Mouse (Mus musculus) forebrain, embryonic 13.5 days (tissue): ENCODE results near the gene Ccr9. TPM values are rescaled to one million over a fixed set of nuclear protein-coding genes. Genes with fewer than 3 reads are reported as not detected.
"Not testable (repeated sequence)": the region's sequence is repeated elsewhere in the genome, so short reads cannot be mapped to it uniquely, and the experiment has no call there.

Experiments used
- ATAC-seq: fragments of 200-750 bp; cut with Nextera tagmentation; 2 replicates; pipeline ENCODE4 v1.8.0; 2017
- H3K27ac ChIP-seq: fragments of 300-500 bp; sonication (generic); 2 replicates; pipeline ENCODE4 v1.5.1; 2015; ENCODE audit warnings: inconsistent platforms, mild to moderate bottlenecking, moderate library complexity
- H3K27me3 ChIP-seq: fragments of 300-500 bp; sonication (generic); 2 replicates; pipeline ENCODE4 v1.6.1; 2015; ENCODE audit warnings: mild to moderate bottlenecking, inconsistent platforms
- H3K36me3 ChIP-seq: fragments of 300-500 bp; sonication (generic); 2 replicates; pipeline ENCODE4 v1.6.1; 2015; ENCODE audit warnings: mild to moderate bottlenecking, inconsistent platforms; ENCODE audit not compliant: poor library complexity, severe bottlenecking
- H3K4me1 ChIP-seq: fragments of 300-500 bp; sonication (generic); 2 replicates; pipeline ENCODE4 v1.6.1; 2015; ENCODE audit warnings: inconsistent platforms
- H3K4me2 ChIP-seq: fragments of 300-500 bp; sonication (generic); 2 replicates; pipeline ENCODE4 v1.6.1; 2015; ENCODE audit warnings: inconsistent platforms, mild to moderate bottlenecking, moderate library complexity
- H3K4me3 ChIP-seq: fragments of 300-500 bp; sonication (generic); 2 replicates; pipeline ENCODE4 v1.5.1; 2015; ENCODE audit warnings: mild to moderate bottlenecking, inconsistent platforms
- H3K9ac ChIP-seq: fragments of 300-500 bp; sonication (generic); 2 replicates; pipeline ENCODE4 v1.6.1; 2015; ENCODE audit warnings: mild to moderate bottlenecking, inconsistent platforms
- H3K9me3 ChIP-seq: fragments of 300-500 bp; sonication (generic); replicated peaks from 2 replicates; pipeline ENCODE4 v1.6.1; 2016; ENCODE audit warnings: inconsistent platforms
- WGBS: fragments of 180-500 bp; shearing (Covaris S2); methylation state at CpG from one replicate; pipeline ENCODE4 v1.1.7; 2015; 5-methylcytosine and 5-hydroxymethylcytosine counted together
- polyA plus RNA-seq: library from polyadenylated mRNA; unstranded; fragments of >200 nt; fragmentation: Nextera tagmentation; extraction: Ambion mirVana; gene quantifications from 2 replicates; pipeline ENCODE4 v1.2.1, GENCODE M21; 2015

Gene Ccr9
- polyA plus RNA-seq, 1 experiment from 2014 or later = 0.17 TPM

DNA sequence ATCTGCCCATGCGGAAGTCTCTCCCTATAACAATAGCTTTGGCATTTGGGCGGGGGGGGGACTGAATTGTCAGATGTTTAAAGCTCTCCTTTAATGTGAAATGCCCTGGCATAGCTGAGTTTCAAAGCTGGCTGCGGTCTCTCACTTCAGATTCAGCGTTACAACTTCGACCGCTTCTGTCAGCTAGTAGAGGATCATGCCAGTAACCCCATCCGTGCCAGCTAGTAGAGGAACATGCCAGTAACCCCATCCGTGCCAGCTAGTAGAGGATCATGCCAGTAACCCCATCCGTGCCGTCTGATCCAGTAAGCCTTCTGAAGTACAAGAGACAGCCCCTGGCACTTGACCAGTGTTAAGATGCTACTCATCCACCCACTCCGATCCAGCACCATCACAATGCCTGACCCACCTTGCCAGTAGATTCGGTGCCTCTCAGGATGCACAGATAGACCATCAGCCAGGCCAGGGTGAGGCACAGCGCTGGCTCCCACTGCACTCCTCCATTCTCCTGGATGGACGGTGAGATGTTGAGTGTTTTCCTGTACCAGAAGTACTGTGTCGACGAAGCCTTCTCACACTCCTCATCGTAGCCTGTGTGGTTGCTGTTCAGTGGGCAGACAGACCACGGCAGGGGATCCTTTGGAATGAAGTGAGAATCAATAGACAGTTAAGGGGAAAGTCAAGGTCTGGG lies 18.1 kb upstream of the Ccr9 start:
- ATAC-seq = peak; percentile 67; the same call in 1 of the 2 replicates

DNA sequence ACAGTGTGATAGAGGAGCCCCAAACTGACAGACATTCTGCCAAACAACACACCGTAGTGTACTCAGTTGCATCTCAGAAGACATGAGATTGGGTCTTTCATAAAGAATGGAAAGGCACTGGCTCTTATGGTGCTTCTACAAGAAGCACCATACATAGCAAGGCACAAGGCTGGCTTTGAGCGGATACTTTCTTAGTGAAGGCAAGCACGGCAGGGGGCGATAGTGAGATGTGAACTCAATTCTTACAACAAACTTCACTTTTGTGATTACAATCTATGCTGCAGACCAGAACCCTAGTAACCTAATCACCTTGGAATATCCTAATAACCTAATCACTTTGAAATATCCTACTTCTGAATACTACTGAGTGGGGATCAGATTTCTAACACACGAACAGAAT lies 12.6 kb upstream of the Ccr9 start:
- no peaks in the 10 kb centered on the region for H3K4me1 ChIP-seq
- ATAC-seq = no peak
- 53% methylated on average over 5 of the region's 5 CpGs for WGBS

More for the DNA sequence above, 18.1 kb upstream of the Ccr9 start:
- not testable (repeated sequence) for H3K4me1 ChIP-seq, H3K4me3 ChIP-seq, H3K36me3 ChIP-seq, H3K27ac ChIP-seq, H3K9ac ChIP-seq, H3K27me3 ChIP-seq, H3K9me3 ChIP-seq, H3K4me2 ChIP-seq
- WGBS = 77% methylated on average over 18 of the region's 18 CpGs

DNA sequence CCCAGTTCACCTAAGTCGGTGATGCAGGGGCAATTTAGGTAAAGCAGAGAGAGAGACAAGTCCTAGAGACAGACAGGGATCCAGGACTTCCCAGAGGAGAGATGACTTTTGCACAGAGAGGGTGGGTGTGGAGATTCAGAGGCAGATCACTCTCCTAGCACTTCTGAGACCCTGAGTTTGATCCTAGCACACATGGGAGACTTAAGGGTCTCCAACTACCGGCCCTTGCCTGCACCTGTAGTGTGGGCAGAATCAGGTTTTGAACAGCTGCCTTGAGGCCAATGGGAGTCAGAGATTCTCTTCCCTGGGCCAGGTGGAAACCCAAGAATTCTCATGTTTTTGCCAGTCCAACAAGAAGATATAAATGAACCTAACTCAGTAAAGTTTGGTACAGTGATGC lies 959 bp downstream of the Ccr9 start:
- H3K27ac ChIP-seq = no peak overlapping the region
- 32% methylated on average over 2 of the region's 2 CpGs for WGBS
- no peaks in the 10 kb centered on the region for H3K9me3 ChIP-seq
- no peak for ATAC-seq
- H3K36me3 ChIP-seq = no peaks in the 10 kb centered on the region
- H3K9ac ChIP-seq = no peak overlapping the region
- peaks cover 58% of the 10 kb centered on the region for H3K27me3 ChIP-seq
- peak overlapping the region; percentile 45 for H3K4me3 ChIP-seq
- H3K4me2 ChIP-seq = peak overlapping the region; percentile 75
- H3K4me1 ChIP-seq = peaks cover 10% of the 10 kb centered on the region

More for the DNA sequence above, 12.6 kb upstream of the Ccr9 start:
- Histone ChIP-seq H3K36me3 (no peaks in the 10 kb centered on the region), H3K27me3 (no peaks in the 10 kb centered on the region), H3K4me3 (no peak overlapping the region), H3K27ac (no peak overlapping the region), H3K9me3 (no peaks in the 10 kb centered on the region), H3K4me2 (no peak overlapping the region), H3K9ac (no peak overlapping the region)

DNA sequence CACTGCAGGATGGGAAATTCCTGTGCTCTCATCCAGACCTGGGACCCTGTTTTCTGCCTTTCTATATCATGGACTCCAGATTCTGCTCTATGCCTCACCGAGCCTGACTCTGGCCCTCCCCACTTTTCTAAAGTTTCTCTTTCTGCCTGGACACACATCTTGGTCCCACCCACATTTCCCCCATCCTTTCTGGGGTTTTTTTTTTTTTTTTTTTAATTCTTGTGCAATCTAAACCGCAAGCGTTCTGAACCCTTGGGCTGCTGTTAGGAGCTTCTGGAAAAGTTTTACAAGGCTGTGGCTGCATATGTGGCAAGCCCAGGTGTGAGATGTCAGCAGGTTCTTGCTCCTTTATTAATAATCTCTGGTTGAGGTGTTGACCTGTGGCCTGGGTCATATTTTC lies 5.5 kb downstream of the Ccr9 start:
- H3K4me3 ChIP-seq = no peak overlapping the region
- no peak overlapping the region for H3K27ac ChIP-seq
- peaks cover 2% of the 10 kb centered on the region for H3K4me1 ChIP-seq
- H3K4me2 ChIP-seq = no peak overlapping the region
- peaks cover 24% of the 10 kb centered on the region for H3K27me3 ChIP-seq
- no peak for ATAC-seq
- H3K36me3 ChIP-seq = no peaks in the 10 kb centered on the region
- 57% methylated on average over 3 of the region's 3 CpGs for WGBS
- H3K9me3 ChIP-seq = no peaks in the 10 kb centered on the region
- H3K9ac ChIP-seq = no peak overlapping the region

DNA sequence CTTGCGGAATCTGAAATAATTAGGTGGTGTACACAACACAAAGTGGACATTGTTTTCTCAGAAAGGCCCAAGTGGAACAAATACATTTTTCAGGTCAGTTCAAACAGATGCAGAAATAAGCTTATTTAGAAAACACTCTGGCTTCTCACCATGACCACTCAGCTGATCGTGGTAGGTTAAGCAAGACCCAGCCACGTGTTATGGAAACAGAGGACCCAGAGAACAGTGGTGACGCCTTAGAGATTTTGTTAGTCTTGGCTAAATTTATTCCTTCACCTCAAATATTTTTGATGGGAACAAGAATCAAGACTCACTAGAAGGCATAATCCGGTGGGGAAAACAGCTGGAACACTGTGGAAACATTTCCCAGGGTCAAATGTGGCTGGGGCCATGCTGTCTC lies 8.0 kb downstream of the Ccr9 start:
- Histone ChIP-seq H3K4me2 (no peak overlapping the region), H3K27ac (no peak overlapping the region), H3K9ac (no peak overlapping the region), H3K9me3 (no peaks in the 10 kb centered on the region), H3K36me3 (no peaks in the 10 kb centered on the region), H3K4me1 (no peaks in the 10 kb centered on the region), H3K4me3 (no peak overlapping the region), H3K27me3 (0 out of 2 replicates have a peak, but pooled peaks cover 4% of the 10 kb centered on the region)
- ATAC-seq = no peak
- 66% methylated on average over 5 of the region's 5 CpGs for WGBS

DNA sequence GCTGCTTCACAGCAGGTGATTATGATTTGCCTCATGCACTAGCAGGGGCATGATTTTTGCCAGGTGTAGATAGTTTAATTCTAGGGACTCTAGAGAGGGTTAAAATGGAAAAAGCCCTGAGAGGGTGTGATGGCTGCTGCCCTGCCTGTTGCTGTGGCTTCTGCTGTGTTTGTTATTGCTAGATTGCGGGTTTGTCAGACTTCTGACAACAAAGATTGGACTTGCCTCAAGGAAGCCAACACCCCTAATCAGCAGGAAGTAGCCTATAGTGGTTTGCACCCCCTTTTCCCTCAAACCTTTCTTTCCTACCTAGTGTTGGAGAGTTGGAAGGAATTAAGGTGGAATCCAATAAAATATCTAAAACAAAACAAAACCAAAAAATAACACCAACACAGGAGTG lies 10.0 kb downstream of the Ccr9 start:
- Histone ChIP-seq H3K4me1 (no peaks in the 10 kb centered on the region), H3K4me3 (no peak overlapping the region), H3K9ac (no peak overlapping the region), H3K36me3 (peaks cover 12% of the 10 kb centered on the region), H3K27me3 (no peaks in the 10 kb centered on the region), H3K4me2 (no peak overlapping the region), H3K27ac (no peak overlapping the region), H3K9me3 (no peaks in the 10 kb centered on the region)
- WGBS = 85% methylated on average over 1 of the region's 1 CpGs
- ATAC-seq = no peak

DNA sequence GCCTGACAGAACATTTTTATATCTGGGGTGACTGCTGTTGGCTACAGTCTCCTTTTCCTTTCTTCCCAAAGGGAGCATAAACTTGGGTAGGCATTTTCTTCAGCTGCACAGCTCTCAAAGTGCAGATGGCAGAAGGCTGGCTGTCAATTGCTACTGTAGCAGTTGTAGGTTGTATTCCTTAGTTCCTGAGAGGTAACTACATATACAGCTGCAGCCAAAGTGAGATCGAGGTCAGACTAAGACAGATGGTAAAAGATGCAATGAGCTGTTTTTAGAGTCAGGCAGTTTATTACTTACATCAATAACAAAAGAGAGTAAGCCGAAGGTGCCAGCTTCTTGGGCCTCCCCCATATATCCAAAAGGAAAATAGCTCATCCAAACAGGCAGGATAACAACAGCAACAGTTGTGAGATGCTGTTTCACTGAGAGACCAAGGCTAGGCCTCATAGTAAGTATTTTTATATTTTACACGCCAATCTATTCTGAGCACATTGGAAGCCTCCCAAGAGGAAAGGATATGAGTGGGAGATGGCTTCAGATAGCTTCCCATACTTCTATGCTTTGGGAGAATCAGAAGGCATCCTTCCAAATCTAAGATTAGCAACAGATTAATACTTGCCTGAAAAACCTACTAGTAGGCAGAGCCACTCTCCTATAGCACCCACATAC lies 17.5 kb downstream of the Ccr9 start:
- Histone ChIP-seq H3K9me3 (no peaks in the 10 kb centered on the region), H3K4me1 (no peaks in the 10 kb centered on the region), H3K9ac (no peak overlapping the region), H3K27me3 (no peaks in the 10 kb centered on the region), H3K27ac (no peak overlapping the region), H3K36me3 (peaks cover 23% of the 10 kb centered on the region), H3K4me2 (no peak overlapping the region), H3K4me3 (no peak overlapping the region)
- no peak for ATAC-seq
- WGBS = 91% methylated on average over 3 of the region's 3 CpGs

DNA sequence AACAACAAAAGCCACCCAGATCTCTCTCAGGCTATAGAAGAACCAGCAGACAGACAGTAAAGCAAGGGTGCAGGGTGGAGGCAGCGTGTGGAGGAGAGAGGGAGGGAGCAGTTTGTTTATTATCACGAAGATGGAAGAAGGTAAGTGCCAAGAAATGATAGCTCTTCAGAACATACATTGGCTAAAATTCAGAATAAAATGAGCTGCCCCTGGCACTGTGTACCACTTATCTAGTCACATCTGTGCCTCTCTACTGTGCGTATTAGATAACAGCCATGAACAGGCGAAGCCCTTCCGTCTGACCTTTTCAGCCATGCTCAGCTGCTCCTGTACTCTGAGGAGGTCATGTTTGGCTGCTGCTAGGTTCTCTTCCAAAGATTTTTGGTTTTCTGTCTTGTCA lies 23.6 kb downstream of the Ccr9 start:
- ATAC-seq = no peak
- no peaks in the 10 kb centered on the region for H3K4me1 ChIP-seq
- WGBS = 87% methylated on average over 5 of the region's 5 CpGs
- H3K4me3 ChIP-seq = no peak overlapping the region
- H3K9ac ChIP-seq = no peak overlapping the region
- no peaks in the 10 kb centered on the region for H3K27me3 ChIP-seq
- H3K27ac ChIP-seq = no peak overlapping the region
- H3K36me3 ChIP-seq = peaks cover 40% of the 10 kb centered on the region
- no peaks in the 10 kb centered on the region for H3K9me3 ChIP-seq
- H3K4me2 ChIP-seq = no peak overlapping the region

DNA sequence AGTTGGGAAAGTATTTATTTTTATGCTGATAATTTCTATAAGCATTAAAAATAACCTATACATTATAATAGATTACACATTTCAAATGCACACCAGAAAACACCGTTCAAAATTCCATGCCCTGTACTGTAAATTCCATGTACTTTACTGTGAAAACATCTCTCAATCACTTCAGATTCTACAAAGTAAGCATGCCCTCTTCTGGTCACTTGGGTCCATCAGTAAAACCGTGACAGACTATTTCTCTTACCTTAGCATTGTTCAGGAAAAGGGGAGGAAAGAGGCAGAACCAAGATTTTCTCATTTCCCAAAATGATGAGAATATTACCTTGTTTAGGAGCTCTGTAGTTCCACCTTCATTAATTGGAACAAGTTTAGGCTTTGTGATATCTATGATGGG lies 31.0 kb downstream of the Ccr9 start:
- Histone ChIP-seq H3K4me3 (no peak overlapping the region), H3K27ac (no peak overlapping the region), H3K27me3 (no peaks in the 10 kb centered on the region), H3K9ac (no peak overlapping the region), H3K36me3 (peaks cover 36% of the 10 kb centered on the region), H3K9me3 (no peaks in the 10 kb centered on the region), H3K4me1 (no peaks in the 10 kb centered on the region), H3K4me2 (no peak overlapping the region)
- 53% methylated on average over 2 of the region's 2 CpGs for WGBS
- ATAC-seq = no peak

DNA sequence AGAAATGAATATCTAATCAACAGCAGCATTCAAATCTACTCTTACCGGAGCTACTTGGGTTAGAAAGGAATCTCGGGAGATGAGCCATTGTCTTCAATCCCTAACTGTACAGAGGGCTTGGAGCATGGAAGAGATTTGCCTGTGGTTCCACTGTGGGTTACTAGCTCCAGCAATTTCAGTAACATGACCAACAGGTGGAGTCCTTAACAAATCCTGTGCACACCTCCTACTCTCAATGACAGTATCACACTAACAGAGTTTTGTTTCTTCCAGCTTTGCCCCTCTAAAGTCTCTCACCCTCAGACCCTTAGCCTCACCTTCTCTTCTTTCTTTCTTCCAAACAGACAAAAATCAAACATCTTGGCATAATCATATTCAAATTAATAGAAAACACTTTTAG lies 34.9 kb downstream of the Ccr9 start:
- Histone ChIP-seq H3K36me3 (peaks cover 20% of the 10 kb centered on the region), H3K9ac (no peak overlapping the region), H3K27ac (no peak overlapping the region), H3K9me3 (no peaks in the 10 kb centered on the region), H3K4me3 (no peak overlapping the region), H3K27me3 (no peaks in the 10 kb centered on the region), H3K4me1 (peaks cover 9% of the 10 kb centered on the region), H3K4me2 (no peak overlapping the region)
- ATAC-seq = no peak
- WGBS = 84% methylated on average over 2 of the region's 2 CpGs

DNA sequence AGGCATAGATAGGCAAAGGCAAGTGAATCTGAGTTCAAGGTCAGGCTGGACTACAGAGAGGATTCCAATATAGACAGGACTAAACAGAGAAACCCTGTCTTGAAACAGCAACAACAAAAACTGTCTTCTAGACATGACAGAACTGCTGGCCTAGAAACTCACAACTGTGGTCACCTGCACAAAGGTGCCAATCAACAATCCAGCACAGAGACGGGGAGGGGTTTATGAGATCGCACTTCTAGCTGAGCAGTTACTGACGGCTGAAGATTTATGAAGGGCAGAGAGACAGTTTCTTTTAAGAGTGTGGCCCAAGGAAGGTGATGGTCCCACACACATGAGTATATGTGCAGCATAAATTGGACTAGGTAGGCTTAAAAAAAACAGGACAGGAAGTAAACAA lies 38.1 kb downstream of the Ccr9 start:
- no peak for ATAC-seq
- Histone ChIP-seq H3K4me1 (peaks cover 9% of the 10 kb centered on the region), H3K9ac (peak overlapping the region; percentile 17; the same call in 1 of the 2 replicates), H3K27me3 (no peaks in the 10 kb centered on the region), H3K9me3 (no peaks in the 10 kb centered on the region), H3K4me2 (peak overlapping the region; percentile 75), H3K36me3 (peaks cover 4% of the 10 kb centered on the region), H3K27ac (no peak overlapping the region), H3K4me3 (peak overlapping the region; percentile 87; the same call in 1 of the 2 replicates)
- WGBS = 78% methylated on average over 3 of the region's 3 CpGs

DNA sequence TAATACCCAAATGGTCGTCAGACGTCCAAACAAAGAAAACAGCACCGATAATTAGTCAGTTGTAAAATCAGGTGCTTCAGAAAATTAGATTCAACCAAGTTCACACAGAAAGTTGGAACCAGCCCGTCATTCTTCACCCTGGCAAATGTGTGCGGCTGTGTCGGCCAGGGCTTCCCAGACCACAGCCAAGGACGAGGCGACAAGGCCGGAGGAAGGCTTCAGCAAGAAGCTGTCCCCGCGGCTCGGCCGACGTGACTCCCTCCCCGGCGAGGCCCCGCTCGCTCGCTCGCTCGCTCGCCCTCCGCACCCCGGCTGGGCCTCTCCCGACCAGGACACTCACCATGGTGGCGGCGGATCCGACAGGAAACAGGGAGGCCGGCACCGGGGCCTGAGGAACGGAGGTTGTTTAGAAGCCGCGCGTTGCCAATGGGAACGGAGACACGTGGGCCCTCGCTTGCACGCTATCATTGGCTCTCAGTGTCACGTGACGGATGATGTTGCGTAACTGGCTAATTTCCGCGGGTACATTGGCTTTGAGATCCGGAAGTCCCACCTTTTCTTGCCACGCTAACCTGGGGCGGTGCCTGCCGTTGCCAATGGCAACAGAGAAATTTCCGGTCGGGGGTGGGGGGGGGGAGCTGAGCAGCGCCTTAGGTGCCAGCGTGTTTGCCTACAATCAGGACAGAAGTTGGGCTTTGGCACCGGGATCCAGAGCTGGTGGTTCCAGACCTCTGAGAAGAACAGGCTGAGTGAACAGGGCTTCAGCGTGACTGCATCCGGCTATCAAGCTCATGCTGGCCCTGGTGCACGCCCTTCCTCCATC lies 39.2 kb downstream of the Ccr9 start, which contains the start of gene Lztfl1:
TSS of gene Lztfl1 (minus strand) at position 512 of the 823 bp plus-strand sequence.
- Histone ChIP-seq H3K36me3 (no peaks in the 10 kb centered on the region), H3K4me1 (peaks cover 9% of the 10 kb centered on the region), H3K4me3 (peak within 1 kb of the TSS; percentile 87), H3K4me2 (peak within 1 kb of the TSS; percentile 75), H3K9ac (peak within 1 kb of the TSS; percentile 81), H3K27ac (peak within 1 kb of the TSS; percentile 59), H3K9me3 (no peaks in the 10 kb centered on the region), H3K27me3 (no peaks in the 10 kb centered on the region)
- WGBS = 1% methylated on average over 55 of the region's 55 CpGs
- ATAC-seq = peak; percentile 99
